ENCODE assay signal across 8 mouse cellular contexts in the genomic region with DNA sequence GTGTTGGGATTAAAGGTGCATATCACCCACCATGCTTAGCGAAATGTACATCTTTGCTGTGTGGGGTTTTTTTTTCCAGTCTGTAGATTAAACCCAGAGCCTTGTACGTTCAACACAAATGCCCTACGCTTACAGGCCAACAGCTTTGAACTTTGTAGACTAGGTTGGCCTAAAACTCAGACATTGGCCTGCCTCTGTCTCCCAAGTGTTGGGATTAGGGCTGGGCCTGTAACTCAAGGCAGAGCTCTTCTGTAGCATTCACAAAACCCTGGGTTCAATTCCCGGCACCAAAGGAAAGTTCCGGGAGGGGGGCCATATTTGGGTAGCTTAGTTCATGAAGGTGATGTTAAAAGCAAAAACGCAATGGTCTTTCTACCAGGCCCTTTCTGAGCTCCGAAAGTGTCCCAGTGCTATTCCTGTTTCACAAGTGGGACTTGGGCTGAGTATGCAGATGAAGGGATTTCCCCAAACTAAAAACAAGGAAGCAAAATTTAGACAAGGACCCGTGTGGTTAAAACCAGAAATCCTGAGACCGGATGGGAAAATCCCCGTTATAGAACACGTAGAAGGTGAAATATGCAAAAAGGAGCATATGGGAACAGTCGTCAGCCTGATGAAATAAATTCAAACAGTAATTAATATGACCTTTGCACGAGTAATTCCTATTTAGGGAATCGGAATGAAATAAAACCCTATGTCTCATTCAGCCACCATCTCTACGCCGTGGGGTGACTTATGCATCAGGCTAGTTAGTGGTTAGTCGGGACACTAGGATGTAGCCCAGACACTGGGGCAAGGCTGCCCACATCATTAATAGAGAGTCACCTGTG. TPM values are rescaled to one million over a fixed set of nuclear protein-coding genes. Genes with fewer than 3 reads are reported as not detected.
DNase-seq lines count a peak whose midpoint lies in the region; ATAC-seq and TF ChIP-seq lines count a peak whose summit lies in the region.

No protein-coding gene starts in this region.

- no peak for TF ChIP-seq CTCF in testis, adult 2 months (IDR thresholded peaks at IDR 0.05; ENCODE audit: control insufficient read depth, insufficient read depth, insufficient replicate concordance, low read depth, low read length)
- TF ChIP-seq CTCF in thymus, adult 2 months (IDR thresholded peaks at IDR 0.05; ENCODE audit: borderline replicate concordance, control insufficient read depth, extremely low read depth, insufficient read depth, low read length, poor library complexity) = no peak

- no peaks in the 10 kb centered on the region; the same call in 1 of the 2 replicates for H3K36me3 ChIP-seq in testis, adult 2 months (ENCODE audit: control insufficient read depth, insufficient read depth, low read length)
- peaks cover 23% of the 10 kb centered on the region for H3K36me3 ChIP-seq in liver, embryonic 13.5 days
- H3K36me3 ChIP-seq in stomach, embryonic 16.5 days (ENCODE audit: control insufficient read depth, insufficient read depth, low read length) = 0 out of 2 replicates have a peak, but pooled peaks cover 6% of the 10 kb centered on the region
- no peaks in the 10 kb centered on the region for H3K36me3 ChIP-seq in thymus, adult 2 months (ENCODE audit: control insufficient read depth, insufficient read depth, low read length)

- no peak overlapping the region for H3K9ac ChIP-seq in liver, embryonic 13.5 days
- H3K9ac ChIP-seq in stomach, embryonic 16.5 days (ENCODE audit: low read length) = peak overlapping the region; percentile 4; the same call in 1 of the 2 replicates

- DNase-seq in cerebellum, adult 9-11 months = peak; percentile 32
- DNase-seq in cerebellum, postnatal 4 days (ENCODE audit: low spot score in 2 of 2) = no peak
- DNase-seq in testis, postnatal 14 days (ENCODE audit: low spot score) = no peak
- DNase-seq in liver, embryonic 13.5 days = no peak
- DNase-seq in embryo, embryonic 10.5 days (ENCODE audit: low spot score) = no peak
- no peak for DNase-seq in thymus, adult 2 months

- ATAC-seq in liver, embryonic 13.5 days (ENCODE audit: low read depth) = no peak
- no peak for ATAC-seq in stomach, embryonic 16.5 days (ENCODE audit: insufficient read depth, low FRiP score)

- H3K27me3 ChIP-seq in testis, adult 2 months (ENCODE audit: control insufficient read depth, insufficient read depth, low read length) = no peaks in the 10 kb centered on the region
- H3K27me3 ChIP-seq in liver, embryonic 13.5 days = no peaks in the 10 kb centered on the region
- no peaks in the 10 kb centered on the region for H3K27me3 ChIP-seq in stomach, embryonic 16.5 days (ENCODE audit: control insufficient read depth, insufficient read depth, low read length)
- H3K27me3 ChIP-seq in thymus, adult 2 months (ENCODE audit: control insufficient read depth, insufficient read depth, low read length) = no peaks in the 10 kb centered on the region

- H3K27ac ChIP-seq in testis, adult 2 months (ENCODE audit: control insufficient read depth, insufficient read depth, low read depth, low read length) = no peak overlapping the region
- H3K27ac ChIP-seq in liver, embryonic 13.5 days = no peak overlapping the region
- no peak overlapping the region for H3K27ac ChIP-seq in stomach, embryonic 16.5 days (ENCODE audit: low read length)
- no peak overlapping the region for H3K27ac ChIP-seq in thymus, adult 2 months (ENCODE audit: control insufficient read depth, insufficient read depth, low read length)

- TF ChIP-seq POLR2A in testis, adult 2 months (IDR thresholded peaks at IDR 0.05; ENCODE audit: control insufficient read depth, low read depth, low read length) = no peak
- no peak for TF ChIP-seq POLR2A in thymus, adult 2 months (IDR thresholded peaks at IDR 0.05; ENCODE audit: control insufficient read depth, extremely low read depth, insufficient read depth, low read length, poor library complexity)

- peak overlapping the region; percentile 95 for H3K4me3 ChIP-seq in testis, adult 2 months (ENCODE audit: control insufficient read depth, low read depth, low read length)
- H3K4me3 ChIP-seq in liver, embryonic 13.5 days (replicated peaks) = peak overlapping the region; percentile 95
- peak overlapping the region; percentile 82 for H3K4me3 ChIP-seq in stomach, embryonic 16.5 days (replicated peaks; ENCODE audit: low read length)
- no peak overlapping the region for H3K4me3 ChIP-seq in thymus, adult 2 months (ENCODE audit: control insufficient read depth, insufficient read depth, low read length)

- H3K4me2 ChIP-seq in liver, embryonic 13.5 days = peak overlapping the region; percentile 97
- H3K4me2 ChIP-seq in stomach, embryonic 16.5 days (ENCODE audit: low read depth, low read length) = peak overlapping the region; percentile 41

- peaks cover 8% of the 10 kb centered on the region for H3K4me1 ChIP-seq in testis, adult 2 months (ENCODE audit: control insufficient read depth, insufficient read depth, low read length)
- peaks cover 33% of the 10 kb centered on the region for H3K4me1 ChIP-seq in liver, embryonic 13.5 days (replicated peaks)
- H3K4me1 ChIP-seq in stomach, embryonic 16.5 days (ENCODE audit: control insufficient read depth, insufficient read depth, low read length) = peaks cover 16% of the 10 kb centered on the region
- peaks cover 10% of the 10 kb centered on the region for H3K4me1 ChIP-seq in thymus, adult 2 months (replicated peaks; ENCODE audit: control insufficient read depth, insufficient read depth, low read length)

- WGBS in liver, embryonic 13.5 days (ENCODE audit: insufficient replicate concordance) = 62% methylated on average over 17 of the region's 17 CpGs
- WGBS in stomach, embryonic 16.5 days = 71% methylated on average over 17 of the region's 17 CpGs
- 50% methylated on average over 17 of the region's 17 CpGs for WGBS in thymus, adult 2 months

- no peaks in the 10 kb centered on the region for H3K9me3 ChIP-seq in liver, embryonic 13.5 days (replicated peaks)
- no peaks in the 10 kb centered on the region for H3K9me3 ChIP-seq in stomach, embryonic 16.5 days (replicated peaks; ENCODE audit: control insufficient read depth, low read length)

RNA-seq across cellular contexts. Expression of a gene that starts 0.6 kb away (rescaled TPM):
- 40.6 and 55.0 TPM in 2 replicates for polyA plus RNA-seq in testis, adult 2 months (2012; rRNA removed)
- 79.0 and 103 TPM in 2 replicates for polyA plus RNA-seq in liver, embryonic 13.5 days (2015; fragmentation: Nextera tagmentation; extraction: Ambion mirVana)
- polyA plus RNA-seq in stomach, embryonic 16.5 days (2015; fragmentation: Nextera tagmentation; extraction: Ambion mirVana) = 117 and 132 TPM in 2 replicates
- 9.7 and 11.8 TPM in 2 replicates for polyA plus RNA-seq in thymus, adult 2 months (2012; rRNA removed)

RNA-seq across cellular contexts. Expression of a gene that starts 20.9 kb away (rescaled TPM):
- polyA plus RNA-seq in testis, adult 2 months (2012; rRNA removed) = 10.8 and 12.3 TPM in 2 replicates
- 0.92 and 1.2 TPM in 2 replicates for polyA plus RNA-seq in liver, embryonic 13.5 days (2015; fragmentation: Nextera tagmentation; extraction: Ambion mirVana)
- 1.8 and 3.2 TPM in 2 replicates for polyA plus RNA-seq in stomach, embryonic 16.5 days (2015; fragmentation: Nextera tagmentation; extraction: Ambion mirVana)
- polyA plus RNA-seq in thymus, adult 2 months (2012; rRNA removed) = 0.42 and 0.62 TPM in 2 replicates

RNA-seq across cellular contexts. Expression of a gene that starts 24.1 kb away (rescaled TPM):
- polyA plus RNA-seq in testis, adult 2 months (2012; rRNA removed) = 70.8 and 79.8 TPM in 2 replicates
- 3.6 and 4.1 TPM in 2 replicates for polyA plus RNA-seq in liver, embryonic 13.5 days (2015; fragmentation: Nextera tagmentation; extraction: Ambion mirVana)
- polyA plus RNA-seq in stomach, embryonic 16.5 days (2015; fragmentation: Nextera tagmentation; extraction: Ambion mirVana) = 4.8 and 6.8 TPM in 2 replicates
- polyA plus RNA-seq in thymus, adult 2 months (2012; rRNA removed) = 2.3 and 3.8 TPM in 2 replicates

RNA-seq across cellular contexts. Expression of a gene that starts 26.5 kb away (rescaled TPM):
- polyA plus RNA-seq in testis, adult 2 months (2012; rRNA removed) = 0.05 and 0.17 TPM in 2 replicates
- 0.09 and 0.14 TPM in 2 replicates for polyA plus RNA-seq in liver, embryonic 13.5 days (2015; fragmentation: Nextera tagmentation; extraction: Ambion mirVana)
- 6.1 and 6.3 TPM in 2 replicates for polyA plus RNA-seq in stomach, embryonic 16.5 days (2015; fragmentation: Nextera tagmentation; extraction: Ambion mirVana)
- polyA plus RNA-seq in thymus, adult 2 months (2012; rRNA removed) = 3.1 and 4.7 TPM in 2 replicates

RNA-seq across cellular contexts. Expression of a gene that starts 41.1 kb away (rescaled TPM):
- 0.05 and 0.11 TPM in 2 replicates for polyA plus RNA-seq in testis, adult 2 months (2012; rRNA removed)
- polyA plus RNA-seq in liver, embryonic 13.5 days (2015; fragmentation: Nextera tagmentation; extraction: Ambion mirVana) = 0.10 and 0.16 TPM in 2 replicates
- 6.5 and 8.7 TPM in 2 replicates for polyA plus RNA-seq in stomach, embryonic 16.5 days (2015; fragmentation: Nextera tagmentation; extraction: Ambion mirVana)
- polyA plus RNA-seq in thymus, adult 2 months (2012; rRNA removed) = 2.7 and 3.0 TPM in 2 replicates
